Mouse (Mus musculus): Measurements from ENCODE around the gene Tns1.

Tns1 gene

GRCm38 (mm10) chr1:74034736-74035135, 89.5 kb downstream of the Tns1 start:
- in situ Hi-C loops (cut with MboI, MseI) = no loop called here

GRCm38 (mm10) chr1:74034211-74034610, 90.0 kb downstream of the Tns1 start:
- in situ Hi-C loops (cut with MboI, MseI) = no loop called here

GRCm38 (mm10) chr1:74033407-74033806, 90.8 kb downstream of the Tns1 start:
- in situ Hi-C loops (cut with MboI, MseI) = no loop called here

- in situ Hi-C loops (cut with MboI, MseI) = no loop called here
Measured at GRCm38 (mm10) chr1:74032966-74033365, 91.3 kb downstream of the Tns1 start.

DNA sequence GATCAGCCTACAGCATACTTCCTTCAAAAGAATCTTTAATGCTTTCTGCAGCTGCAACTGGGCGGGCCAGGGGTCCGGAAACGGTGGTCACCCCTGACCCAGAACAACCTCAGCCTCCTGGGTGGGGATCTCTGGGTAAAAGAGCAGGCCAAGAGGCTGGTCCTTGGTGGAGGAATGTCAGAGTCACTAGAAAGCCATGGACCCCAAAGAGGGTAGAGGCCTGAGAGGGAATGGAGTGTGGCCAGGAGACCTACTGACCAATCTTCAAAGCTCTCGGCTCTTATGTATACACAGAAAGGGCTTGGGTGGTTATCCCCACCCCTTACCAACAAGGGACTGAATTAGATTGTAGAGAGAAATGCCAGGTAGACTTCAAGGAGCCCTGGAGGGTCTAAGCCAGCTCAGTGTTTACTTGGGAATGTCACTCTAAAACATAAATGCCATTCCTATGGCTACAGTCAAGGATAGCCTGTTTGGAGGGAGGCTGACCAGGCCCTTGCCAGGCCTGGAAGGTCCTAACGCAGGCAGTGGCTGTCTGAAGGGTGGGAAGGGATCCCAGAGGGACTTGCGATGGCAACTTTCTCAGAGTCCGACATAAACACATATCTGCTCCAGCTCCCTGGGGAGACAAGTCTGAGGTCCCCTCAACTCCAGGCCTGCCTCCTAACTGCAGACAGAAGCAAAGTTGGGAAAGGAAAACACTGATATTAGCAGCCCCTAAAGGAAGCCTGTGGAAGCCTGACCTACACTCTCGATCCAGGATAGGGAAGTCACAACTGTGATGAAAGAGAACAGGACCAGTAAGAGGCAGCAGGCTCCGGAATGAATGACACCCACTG, 92.3 kb downstream of the Tns1 start:
- in situ Hi-C loops (cut with MboI, MseI) = no loop called here

DNA sequence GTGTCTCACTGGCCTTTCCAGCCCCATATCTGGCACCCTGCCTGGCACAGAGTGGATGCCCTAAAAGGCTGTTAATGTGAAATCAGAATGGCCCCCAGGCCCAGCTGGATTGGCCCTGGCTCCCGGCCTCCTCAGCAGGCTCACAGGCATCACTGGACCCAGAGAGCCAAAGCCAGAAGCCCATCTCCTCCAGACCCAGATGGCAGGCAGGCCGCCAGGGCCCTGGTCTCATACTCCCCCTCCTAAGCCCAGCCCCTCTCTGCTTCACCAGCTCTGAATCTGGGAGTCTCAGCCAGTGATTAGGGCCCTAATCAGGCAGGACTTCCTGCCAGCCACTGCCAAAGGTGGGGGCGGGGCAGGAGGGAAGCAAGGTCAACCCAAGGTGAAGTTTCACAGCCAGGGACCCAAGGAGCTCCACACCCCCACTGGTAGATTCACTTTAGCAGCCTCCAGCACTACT, 93.3 kb downstream of the Tns1 start:
- in situ Hi-C loops (cut with MboI, MseI) = no loop called here

- in situ Hi-C loops (cut with MboI, MseI) = no loop called here
Measured at GRCm38 (mm10) chr1:74030285-74030684, 94.0 kb downstream of the Tns1 start.

GRCm38 (mm10) chr1:74029669-74030068, 94.6 kb downstream of the Tns1 start:
- in situ Hi-C loops (cut with MboI, MseI) = no loop called here

GRCm38 (mm10) chr1:74028881-74029266, 95.4 kb downstream of the Tns1 start:
- in situ Hi-C loops (cut with MboI, MseI) = no loop called here

DNA sequence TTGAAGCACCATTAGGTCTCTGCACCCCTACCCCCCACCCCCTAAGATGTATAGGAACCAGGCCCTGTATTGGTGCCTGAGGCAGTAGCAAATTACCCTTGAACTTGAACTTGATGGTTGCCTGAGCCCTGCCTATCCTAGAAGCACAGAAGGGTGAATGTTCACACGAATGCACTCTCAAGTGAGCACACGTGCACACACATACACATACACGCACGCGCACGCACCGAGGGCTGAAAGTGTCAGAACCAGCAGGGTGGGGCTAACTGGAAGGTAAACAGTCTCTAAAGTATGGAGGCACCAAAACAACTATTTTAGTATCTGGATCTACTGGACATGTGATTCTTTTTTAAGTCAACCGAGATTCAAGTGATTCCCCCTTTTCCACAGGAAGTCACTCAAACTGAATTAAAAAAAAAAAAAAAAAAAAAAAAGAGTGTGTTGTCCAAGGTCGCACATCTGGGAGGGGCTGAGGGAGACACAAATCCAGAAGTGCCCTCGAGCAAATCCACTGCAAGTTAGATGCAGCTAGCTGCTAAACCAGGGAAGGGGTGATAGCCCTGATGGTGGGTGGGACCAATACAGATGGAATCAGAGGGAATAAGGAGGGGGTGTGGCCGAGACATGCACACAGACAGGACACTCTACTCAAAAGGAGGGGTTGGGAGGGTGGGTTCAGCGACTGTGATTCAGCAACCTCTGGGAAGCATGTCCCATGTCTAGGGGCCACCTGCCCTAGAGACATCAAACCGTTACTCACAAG, 96.0 kb downstream of the Tns1 start:
- in situ Hi-C loops (cut with MboI, MseI) = no loop called here

DNA sequence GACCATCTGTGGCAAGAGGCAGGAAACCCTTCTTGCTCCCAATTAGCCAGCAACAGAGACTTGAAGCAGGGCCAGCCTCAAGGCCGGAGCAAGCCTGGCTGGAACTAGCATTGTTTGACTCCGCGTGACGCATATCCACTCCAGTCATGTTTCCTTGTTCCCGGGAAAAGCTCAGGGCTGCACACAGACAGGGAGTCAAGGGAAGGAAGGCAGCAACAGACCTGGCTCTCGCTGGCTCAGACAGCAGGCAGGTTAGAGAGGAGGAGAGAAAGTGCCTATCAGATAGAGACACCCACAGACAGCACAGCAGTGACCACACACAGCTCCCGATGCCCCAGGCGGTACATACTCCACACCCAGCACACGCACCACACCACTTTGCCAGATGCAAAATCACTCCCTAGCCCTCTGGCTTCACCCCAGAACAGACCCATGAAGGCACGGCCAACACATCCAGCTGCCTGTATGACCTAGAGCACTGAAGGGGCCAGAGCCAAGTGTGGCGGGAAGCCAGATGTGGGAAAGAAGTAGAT, 96.6 kb downstream of the Tns1 start:
- in situ Hi-C loops (cut with MboI, MseI) = no loop called here

DNA sequence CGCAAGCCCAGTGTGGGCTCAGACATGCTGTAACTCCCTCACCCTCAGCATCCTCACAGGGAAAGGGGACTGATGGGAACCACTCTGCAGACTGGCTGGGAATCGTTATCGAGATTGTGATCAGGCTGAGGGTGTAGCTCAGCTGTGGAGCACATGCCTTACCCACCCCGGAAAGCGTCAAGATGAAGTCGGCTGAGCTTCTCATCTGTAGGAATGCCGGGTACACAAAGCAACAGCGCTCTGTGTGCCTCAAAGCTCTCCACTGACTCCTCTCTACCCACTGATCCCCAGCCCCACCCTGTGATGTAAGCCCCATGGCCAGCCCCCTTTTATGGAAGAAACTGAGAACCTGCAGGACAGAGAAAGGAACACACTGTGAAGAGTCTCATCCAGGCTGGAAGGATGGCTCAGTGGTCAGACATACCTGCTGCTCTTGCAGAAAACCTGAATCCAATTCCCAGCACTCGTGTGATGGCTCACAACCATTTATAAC, 97.5 kb downstream of the Tns1 start:
- in situ Hi-C loops (cut with MboI, MseI) = no loop called here

DNA sequence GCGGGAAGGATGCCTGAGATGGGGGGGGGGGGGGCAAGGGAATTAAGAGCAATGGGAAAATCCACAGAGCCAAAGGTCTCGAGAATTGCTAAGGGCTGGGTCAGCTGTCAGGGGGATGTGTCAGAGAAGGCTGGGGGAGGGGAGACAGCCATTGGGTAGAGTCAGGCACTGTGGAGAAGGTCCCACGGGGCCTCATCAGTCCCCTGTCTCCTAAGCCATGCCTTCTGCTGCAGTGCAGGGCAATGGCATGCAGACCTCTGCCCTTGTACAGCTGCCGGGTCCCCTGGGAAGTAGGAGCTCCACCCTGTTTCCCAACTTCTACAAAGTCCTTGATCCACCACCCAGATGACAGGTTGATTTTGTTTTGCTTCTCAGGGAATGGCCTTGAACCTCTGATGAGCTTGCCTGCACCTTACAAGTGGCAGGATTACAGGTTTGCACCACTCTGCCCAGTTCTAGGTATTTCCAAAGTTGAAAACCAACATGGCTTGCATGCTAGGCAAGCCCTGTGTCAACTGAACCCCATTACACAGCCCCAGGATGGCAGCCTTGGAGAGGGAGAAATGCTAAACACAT, 98.5 kb downstream of the Tns1 start:
- in situ Hi-C loops (cut with MboI, MseI) = no loop called here

DNA sequence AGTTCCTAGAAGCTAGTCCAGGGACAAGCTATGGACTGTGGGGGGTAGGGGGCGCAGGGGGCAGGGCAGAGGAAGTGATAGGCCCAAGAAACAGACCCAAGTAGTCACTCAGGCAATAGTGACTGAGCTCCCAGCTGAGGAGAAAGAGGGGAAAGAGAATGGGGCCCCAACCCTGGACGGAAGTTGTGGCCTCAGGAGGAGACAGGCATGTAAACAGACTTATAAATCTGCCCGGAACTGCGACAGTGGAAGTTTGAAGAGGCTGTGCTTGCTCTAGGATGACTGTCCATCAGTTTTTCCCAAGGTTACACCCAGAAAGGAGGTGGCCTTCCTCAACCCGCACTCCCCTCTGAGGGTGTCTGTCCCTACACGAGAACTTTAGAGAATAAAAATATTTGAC, 99.0 kb downstream of the Tns1 start:
- in situ Hi-C loops (cut with MboI, MseI) = no loop called here

- in situ Hi-C loops (cut with MboI, MseI) = no loop called here
Measured at GRCm38 (mm10) chr1:74024452-74025190, 99.6 kb downstream of the Tns1 start.

DNA sequence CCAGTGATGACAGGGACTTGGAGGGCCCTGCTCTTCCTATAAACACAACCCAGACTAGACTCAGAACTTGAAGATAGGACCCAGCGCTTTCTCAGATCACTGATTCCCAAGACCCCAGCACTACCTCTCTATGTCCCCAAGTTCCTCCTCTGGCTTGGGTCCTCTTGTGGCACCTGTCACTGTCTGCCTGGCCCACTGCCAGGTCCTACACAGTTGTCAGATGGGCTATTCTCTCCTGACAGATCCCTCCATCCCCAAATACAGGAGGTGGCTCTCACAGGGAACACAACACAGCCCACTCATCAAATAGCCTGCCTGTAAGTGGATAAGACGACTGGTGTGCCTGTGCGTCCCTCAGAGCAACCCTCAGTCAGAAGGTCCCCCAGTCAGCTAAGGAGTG, 101.3 kb downstream of the Tns1 start:
- in situ Hi-C loops (cut with MboI, MseI) = no loop called here

GRCm38 (mm10) chr1:74022536-74022935, 101.7 kb downstream of the Tns1 start:
- in situ Hi-C loops (cut with MboI, MseI) = no loop called here

DNA sequence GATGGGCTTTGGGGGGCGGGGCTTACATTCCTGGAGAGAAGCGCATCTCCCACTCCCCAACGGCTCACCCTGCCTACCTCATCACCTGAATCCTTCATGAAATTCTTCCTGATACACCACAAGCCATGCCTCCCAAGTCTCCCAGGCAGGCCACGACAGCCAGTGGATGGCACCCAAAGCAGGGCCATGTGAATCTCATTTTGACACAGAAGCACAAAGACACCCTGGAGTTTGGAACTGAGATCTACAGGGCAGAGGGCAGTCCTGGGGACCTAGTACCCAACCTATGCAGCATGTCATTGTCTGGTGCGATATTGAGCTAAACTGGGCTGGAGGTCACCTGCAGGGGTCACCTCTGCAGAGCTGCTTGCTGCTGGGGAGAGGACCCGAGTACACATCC, 104.0 kb downstream of the Tns1 start:
- in situ Hi-C loops (cut with MboI, MseI) = no loop called here

GRCm38 (mm10) chr1:74017399-74018172, 106.7 kb downstream of the Tns1 start:
- in situ Hi-C loops (cut with MboI, MseI) = no loop called here

DNA sequence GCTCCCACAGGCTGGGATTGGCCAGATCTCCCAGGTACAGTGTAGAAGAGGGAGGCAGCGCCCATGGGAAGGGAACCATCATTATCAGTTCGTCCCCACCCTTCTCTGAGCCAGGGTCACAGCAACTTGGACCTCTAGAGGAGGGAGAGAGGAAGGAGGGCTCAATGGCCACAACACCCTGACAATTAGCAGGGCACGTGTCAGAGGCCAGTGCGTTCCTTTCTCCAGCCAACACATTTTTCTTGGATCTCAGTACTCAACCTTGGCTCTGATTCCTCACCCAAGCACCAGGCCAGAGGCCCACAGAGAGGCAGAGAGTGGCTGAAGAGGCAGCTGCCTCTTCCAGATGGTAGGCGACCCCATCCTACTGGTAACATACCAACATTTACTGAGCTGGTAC, 107.6 kb downstream of the Tns1 start:
- in situ Hi-C loops (cut with MboI, MseI) = no loop called here

Data from regulatory T cell (primary cell).